Mouse (Mus musculus): ENCODE measurements around the gene Tbc1d10a.

GRCm38 (mm10) chr11:4207655-4208054 is 21.1 kb downstream of the Tbc1d10a start:
- TF ChIP-seq POLR2A (IDR thresholded peaks at IDR 0.05; ENCODE audit: borderline replicate concordance, extremely low read depth, insufficient read depth, insufficient read length, poor library complexity, severe bottlenecking): no peak
- TF ChIP-seq CTCF (IDR thresholded peaks at IDR 0.05; ENCODE audit: borderline replicate concordance, extremely low read depth, insufficient read depth, insufficient read length): no peak

Measured in brain, embryonic 14.5 days (tissue).